Mouse (Mus musculus): Measurements from ENCODE around the gene Ces1e.

GRCm38 (mm10) chr8:93217867-93218266, 11.6 kb downstream of the Ces1e start:
- no peak for TF ChIP-seq CTCF (IDR thresholded peaks at IDR 0.05; ENCODE audit: borderline replicate concordance, control insufficient read depth, extremely low read depth, insufficient read depth, low read length, poor library complexity)
- no peak for TF ChIP-seq POLR2A (IDR thresholded peaks at IDR 0.05; ENCODE audit: control insufficient read depth, extremely low read depth, insufficient read depth, low read length, poor library complexity)
